Mouse (Mus musculus): ENCODE data around the gene Fubp3.

DNA sequence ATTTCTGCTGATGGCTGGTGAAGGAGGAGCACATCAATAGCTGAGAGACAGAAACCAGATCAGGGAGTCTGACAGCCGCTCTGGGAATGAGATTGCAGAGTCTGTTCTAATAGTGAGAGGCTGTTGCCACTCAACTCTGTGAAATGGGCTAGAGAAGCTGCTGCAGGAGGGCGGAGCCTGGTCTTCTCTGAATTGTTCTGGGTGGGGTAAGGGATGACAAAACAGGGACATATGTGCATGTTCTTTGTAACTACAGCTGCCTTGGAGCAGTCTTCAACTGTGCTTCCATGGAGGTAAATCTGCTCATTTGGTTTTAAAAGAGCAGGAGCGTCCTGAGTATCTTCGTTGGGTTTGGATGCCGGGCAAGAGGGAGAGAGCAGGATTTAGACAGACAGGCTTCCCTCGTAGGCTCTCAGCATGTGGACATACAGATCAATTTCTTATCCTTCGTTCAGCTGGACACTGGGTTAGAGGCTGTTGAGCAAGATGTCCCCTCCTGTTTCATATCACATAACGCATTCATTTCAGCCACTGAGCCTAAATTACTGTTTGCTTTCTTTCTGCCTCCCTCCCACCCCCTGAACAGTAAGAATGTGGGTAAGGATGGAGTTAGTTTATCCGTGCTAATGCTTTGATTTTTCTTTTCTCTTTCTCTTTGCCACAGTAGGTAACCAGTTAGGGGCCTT lies 19.5 kb downstream of the Fubp3 start:
- TF ChIP-seq CTCF (IDR thresholded peaks at IDR 0.05; ENCODE audit: low read depth) (no peak), EP300 (IDR thresholded peaks at IDR 0.05; ENCODE audit: low read depth) (no peak)
